Mouse (Mus musculus) cortical plate, adult 2 months (tissue): ENCODE data around the gene Tcf7l1.

Experiments
- CTCF ChIP-seq: fragments of 200-500 bp; IDR thresholded peaks from 2 replicates; pipeline ENCODE4 v1.5.1; 2011; ENCODE audit warnings: mild to moderate bottlenecking, control low read depth, low read length; ENCODE audit not compliant: insufficient read depth; ENCODE audit errors: extremely low read depth
- POLR2A ChIP-seq: fragments of 200-500 bp; IDR thresholded peaks from 2 replicates; pipeline ENCODE4 v1.6.1; 2011; ENCODE audit warnings: mild to moderate bottlenecking, low read length, control low read depth; ENCODE audit not compliant: insufficient read depth; ENCODE audit errors: extremely low read depth

DNA sequence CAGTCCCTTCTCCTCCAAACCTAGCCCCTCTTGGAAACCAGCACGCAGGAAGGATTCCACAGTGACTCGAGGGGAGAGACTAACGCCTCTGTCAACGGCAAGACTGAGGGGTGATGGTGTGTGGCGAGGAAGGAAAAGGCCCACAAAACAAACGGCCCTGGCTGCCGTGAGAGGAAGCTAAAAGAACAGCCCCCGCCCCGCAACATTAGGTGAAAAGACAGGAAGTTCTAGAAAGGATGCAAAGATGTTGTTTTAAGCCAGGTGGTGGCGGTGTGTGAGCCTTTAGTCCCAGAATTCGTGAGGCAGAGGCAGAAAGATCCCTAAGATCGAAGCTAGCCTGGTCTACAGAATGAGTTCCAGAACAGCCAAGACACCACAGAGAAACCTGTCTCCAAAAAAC is 43.3 kb downstream of the Tcf7l1 start:
- TF ChIP-seq POLR2A: no peak
- TF ChIP-seq CTCF: no peak
